Mouse (Mus musculus) heart, adult 2 months (tissue): ENCODE measurements around the gene Rad9b.

Experiments used
- CTCF ChIP-seq: fragments of 200-600 bp; IDR thresholded peaks from 2 replicates; pipeline ENCODE4 v1.8.1; 2022; ENCODE audit warnings: antibody characterized with exemption, mild to moderate bottlenecking, moderate library complexity
- EP300 ChIP-seq: fragments of 200-500 bp; IDR thresholded peaks from 2 replicates; pipeline ENCODE4 v1.6.1; 2011; ENCODE audit warnings: low read depth, low read length, control low read depth; ENCODE audit not compliant: insufficient read depth
- POLR2A ChIP-seq: fragments of 200-500 bp; IDR thresholded peaks from 2 replicates; pipeline ENCODE4 v1.6.1; 2011; ENCODE audit warnings: mild to moderate bottlenecking, low read depth, low read length, control low read depth; ENCODE audit not compliant: insufficient read depth

DNA sequence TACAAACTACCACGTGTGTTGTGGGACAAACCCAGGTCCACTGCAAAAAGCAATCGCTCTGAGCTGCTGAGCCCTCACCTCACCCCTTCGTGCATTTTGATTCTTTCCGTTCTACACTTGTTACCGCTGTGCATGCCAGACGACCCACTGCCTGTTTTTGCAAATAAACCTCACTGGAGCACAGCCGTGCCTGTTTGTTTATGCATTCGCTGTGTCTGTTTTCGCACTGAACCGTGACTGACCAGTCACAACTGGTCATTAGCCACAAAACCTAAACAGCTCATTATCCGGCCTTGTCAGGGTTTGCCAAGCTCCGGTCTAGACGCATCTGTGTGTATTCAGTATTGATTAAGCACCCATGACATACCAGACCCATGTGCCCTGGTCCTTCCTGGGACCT, 48.1 kb upstream of the Rad9b start:
- TF ChIP-seq CTCF = no peak
- no peak for TF ChIP-seq POLR2A
- TF ChIP-seq EP300 = no peak
